Mouse (Mus musculus) cortical plate, adult 2 months (tissue): Measurements from ENCODE around the gene Klhdc8a.

ENCODE experiments used
- CTCF ChIP-seq: fragments of 200-500 bp; IDR thresholded peaks from 2 replicates; pipeline ENCODE4 v1.5.1; 2011; ENCODE audit warnings: mild to moderate bottlenecking, control low read depth, low read length; ENCODE audit not compliant: insufficient read depth; ENCODE audit errors: extremely low read depth
- POLR2A ChIP-seq: fragments of 200-500 bp; IDR thresholded peaks from 2 replicates; pipeline ENCODE4 v1.6.1; 2011; ENCODE audit warnings: mild to moderate bottlenecking, low read length, control low read depth; ENCODE audit not compliant: insufficient read depth; ENCODE audit errors: extremely low read depth

GRCm38 (mm10) chr1:132315889-132316624 is 17.6 kb downstream of the Klhdc8a start, which contains the start of gene Nuak2:
- TF ChIP-seq POLR2A (no peak), CTCF (no peak)
